Mouse (Mus musculus): ENCODE data around the gene Phlpp1. TPM values are rescaled to one million over a fixed set of nuclear protein-coding genes. Genes with fewer than 3 reads are reported as not detected.

Gene Phlpp1
- total and polyA plus RNA-seq, 3 experiments: 5.0 to 9.4 TPM; not detected in 1

DNA sequence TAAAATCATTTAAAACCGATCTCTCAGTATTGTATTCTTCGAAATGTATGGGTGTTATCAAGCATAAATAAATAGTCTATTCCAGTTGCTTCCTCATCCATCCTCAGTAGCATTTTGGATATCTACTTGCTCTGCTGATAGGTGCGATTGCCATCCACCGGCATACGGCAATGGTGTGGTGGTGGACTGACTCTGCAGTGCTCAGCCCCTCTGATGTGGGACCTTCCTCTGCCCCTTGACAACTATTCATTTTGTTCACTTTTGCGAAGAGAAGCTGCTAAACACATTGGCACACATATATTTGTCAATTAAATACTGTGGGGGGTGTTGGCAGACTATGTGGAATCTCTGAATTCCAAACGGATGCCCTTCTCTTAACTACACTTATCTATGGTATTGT, 17.0 kb upstream of the Phlpp1 start:
- no peaks in the 10 kb centered on the region for H3K79me2 ChIP-seq (ENCODE audit: control insufficient read depth, insufficient read depth, low read length, poor library complexity)
- H3K9me3 ChIP-seq (replicated peaks; ENCODE audit: insufficient read depth, low read length): no peaks in the 10 kb centered on the region
- DNase-seq (ENCODE audit: low read depth, low spot score): no peak
- H3K36me3 ChIP-seq (ENCODE audit: control insufficient read depth in 1 of 2, insufficient read depth in 2 of 2, low read length in 2 of 2): peaks cover 0 to 7% of the 10 kb centered on the region in 2 experiments; a peak in 2 of 4 replicates
- no peak overlapping the region for H3K27ac ChIP-seq (ENCODE audit: control insufficient read depth, low read depth, low read length)
- no peaks in the 10 kb centered on the region for H3K27me3 ChIP-seq (ENCODE audit: control insufficient read depth in 1 of 2, insufficient read depth in 2 of 2, low read length in 2 of 2)
- no peak for TF ChIP-seq MAFK (IDR thresholded peaks at IDR 0.05; ENCODE audit: borderline replicate concordance, low read depth, low read length)
- TF ChIP-seq MYC (IDR thresholded peaks at IDR 0.05; ENCODE audit: low read depth, low read length): no peak
- TF ChIP-seq SIN3A (IDR thresholded peaks at IDR 0.05; ENCODE audit: low read length): no peak
- TF ChIP-seq ZMIZ1 (IDR thresholded peaks at IDR 0.05; ENCODE audit: low read depth, low read length): no peak
- no peak for TF ChIP-seq MAZ (IDR thresholded peaks at IDR 0.05; ENCODE audit: low read depth, low read length)
- no peak for TF ChIP-seq EP300 (IDR thresholded peaks at IDR 0.05; ENCODE audit: low read depth in 1 of 2, low read length in 2 of 2)
- TF ChIP-seq TCF12 (IDR thresholded peaks at IDR 0.05; ENCODE audit: low read depth, low read length): no peak
- no peak for TF ChIP-seq CHD2 (IDR thresholded peaks at IDR 0.05; ENCODE audit: low read length)
- no peak for TF ChIP-seq TBP (IDR thresholded peaks at IDR 0.05; ENCODE audit: low read depth, low read length)
- TF ChIP-seq UBTF (IDR thresholded peaks at IDR 0.05; ENCODE audit: borderline replicate concordance, insufficient read depth, low read depth, low read length): no peak
- TF ChIP-seq JUND (IDR thresholded peaks at IDR 0.05; ENCODE audit: low read depth, low read length): no peak
- no peak for TF ChIP-seq E2F4 (IDR thresholded peaks at IDR 0.05; ENCODE audit: borderline replicate concordance, low read depth, low read length)
- TF ChIP-seq GATA1 (IDR thresholded peaks at IDR 0.05; ENCODE audit: low read depth, low read length): no peak
- TF ChIP-seq NRF1 (IDR thresholded peaks at IDR 0.05; ENCODE audit: insufficient read depth, low read depth, low read length, poor library complexity, severe bottlenecking): no peak
- TF ChIP-seq POLR2AphosphoS5 (IDR thresholded peaks at IDR 0.05; ENCODE audit: borderline replicate concordance, low read depth, low read length): no peak
- no peak for TF ChIP-seq NELFE (IDR thresholded peaks at IDR 0.05; ENCODE audit: low read depth, low read length)
- TF ChIP-seq ELF1 (IDR thresholded peaks at IDR 0.05; ENCODE audit: low read depth, low read length): no peak
- TF ChIP-seq TAL1 (IDR thresholded peaks at IDR 0.05; ENCODE audit: low read length): no peak
- H3K4me3 ChIP-seq (ENCODE audit: control insufficient read depth in 1 of 2, insufficient read depth in 1 of 2, low read depth in 2 of 2, low read length in 2 of 2): no peak overlapping the region
- no peak overlapping the region for H3K9ac ChIP-seq (ENCODE audit: control insufficient read depth, low read depth, low read length, poor library complexity, severe bottlenecking)
- H3K4me1 ChIP-seq (ENCODE audit: control insufficient read depth in 1 of 2, insufficient read depth in 2 of 2, low read length in 2 of 2): peaks cover 6 to 7% of the 10 kb centered on the region in 2 experiments; a peak in 2 of 4 replicates

DNA sequence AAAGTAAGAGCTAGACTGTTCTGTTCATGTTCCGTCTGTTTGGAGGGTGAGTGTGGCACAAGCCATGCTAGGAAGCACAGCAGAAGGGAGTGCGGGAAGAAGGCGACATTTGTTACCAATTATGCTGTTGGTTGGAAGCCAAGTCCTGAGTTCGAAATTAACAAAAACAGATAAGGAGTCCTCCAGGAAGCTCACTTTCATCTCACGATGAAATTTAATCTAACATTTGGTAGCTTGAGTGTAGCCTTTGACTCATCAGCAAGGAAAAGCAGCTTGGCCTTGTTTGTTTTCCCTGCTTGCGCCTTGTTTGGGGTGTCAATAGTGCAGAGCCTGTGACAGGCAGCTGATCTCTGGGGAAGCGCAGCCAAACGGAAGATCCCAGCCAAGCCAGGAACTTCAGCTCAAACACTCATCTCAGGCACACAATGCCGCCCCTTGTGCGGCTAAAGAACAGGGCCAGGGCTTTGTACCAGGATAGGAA, 16.4 kb upstream of the Phlpp1 start:
- H3K9ac ChIP-seq (ENCODE audit: control insufficient read depth, low read depth, low read length, poor library complexity, severe bottlenecking): no peak overlapping the region
- H3K79me2 ChIP-seq (ENCODE audit: control insufficient read depth, insufficient read depth, low read length, poor library complexity): no peaks in the 10 kb centered on the region
- H3K36me3 ChIP-seq (ENCODE audit: control insufficient read depth in 1 of 2, insufficient read depth in 2 of 2, low read length in 2 of 2): peaks cover 0 to 12% of the 10 kb centered on the region in 2 experiments; a peak in 2 of 4 replicates
- H3K27me3 ChIP-seq (ENCODE audit: control insufficient read depth in 1 of 2, insufficient read depth in 2 of 2, low read length in 2 of 2): no peaks in the 10 kb centered on the region
- H3K4me3 ChIP-seq (ENCODE audit: control insufficient read depth in 1 of 2, insufficient read depth in 1 of 2, low read depth in 2 of 2, low read length in 2 of 2): no peak overlapping the region
- H3K9me3 ChIP-seq (replicated peaks; ENCODE audit: insufficient read depth, low read length): no peaks in the 10 kb centered on the region
- TF ChIP-seq ZNF384 (IDR thresholded peaks at IDR 0.05; ENCODE audit: low read depth, low read length): no peak
- no peak for TF ChIP-seq ELF1 (IDR thresholded peaks at IDR 0.05; ENCODE audit: low read depth, low read length)
- TF ChIP-seq SIN3A (IDR thresholded peaks at IDR 0.05; ENCODE audit: low read length): no peak
- TF ChIP-seq RAD21 (IDR thresholded peaks at IDR 0.05; ENCODE audit: low read depth, low read length): no peak
- TF ChIP-seq JUND (IDR thresholded peaks at IDR 0.05; ENCODE audit: low read depth, low read length): no peak
- TF ChIP-seq HCFC1 (IDR thresholded peaks at IDR 0.05; ENCODE audit: low read depth, low read length): no peak
- no peak for TF ChIP-seq MAFK (IDR thresholded peaks at IDR 0.05; ENCODE audit: borderline replicate concordance, low read depth, low read length)
- TF ChIP-seq MEF2A (IDR thresholded peaks at IDR 0.05; ENCODE audit: extremely low read depth, insufficient replicate concordance, low read depth, low read length, poor library complexity, severe bottlenecking): no peak
- no peak for DNase-seq (ENCODE audit: low read depth, low spot score)
- peaks cover 7 to 11% of the 10 kb centered on the region in 2 experiments; a peak in 2 of 4 replicates for H3K4me1 ChIP-seq (ENCODE audit: control insufficient read depth in 1 of 2, insufficient read depth in 2 of 2, low read length in 2 of 2)
- H3K27ac ChIP-seq (ENCODE audit: control insufficient read depth, low read depth, low read length): no peak overlapping the region

All from MEL (cell line).